Mouse (Mus musculus) heart, embryonic 14.5 days (tissue): ENCODE measurements at regions not wholly inside any gene's neighbourhood (a gene's known extent, or its start where the extent isn't known, plus 50 kb on each side); places are given as distances from the start of the nearest gene placed in this dataset. TPM values are rescaled to one million over a fixed set of nuclear protein-coding genes. Genes with fewer than 3 reads are reported as not detected.

Experiments
- ATAC-seq: fragments of 200-750 bp; cut with Nextera tagmentation; 2 replicates; pipeline ENCODE4 v1.8.0; 2017; ENCODE audit warnings: low read depth, moderate TSS enrichment; ENCODE audit not compliant: insufficient number of reproducible peaks, insufficient read depth, low FRiP score
- H3K27ac ChIP-seq, 2 experiments: fragments of 200-500 bp in 1 of 2; fragments of 300-500 bp in 1 of 2; sonication (generic) in 1 of 2; replicated peaks in 1 of 2; 2 replicates each; pipeline ENCODE4 v1.5.1; 2012 to 2014; ENCODE audit warnings: low read depth in 2 of 2, low read length in 2 of 2, control low read depth in 1 of 2, mild to moderate bottlenecking in 1 of 2, mixed read lengths in 1 of 2; ENCODE audit not compliant: control insufficient read depth in 1 of 2, insufficient read depth in 1 of 2
- H3K27me3 ChIP-seq: fragments of 300-500 bp; sonication (generic); 2 replicates; pipeline ENCODE4 v1.6.1; 2014; ENCODE audit warnings: mild to moderate bottlenecking, low read length, control low read depth; ENCODE audit not compliant: control insufficient read depth, insufficient read depth
- H3K36me3 ChIP-seq: fragments of 300-500 bp; sonication (generic); 2 replicates; pipeline ENCODE4 v1.6.1; 2014; ENCODE audit warnings: mild to moderate bottlenecking, control low read depth, low read length, mixed read lengths; ENCODE audit not compliant: control insufficient read depth, insufficient read depth
- H3K4me1 ChIP-seq, 2 experiments: fragments of 200-500 bp in 1 of 2; fragments of 300-500 bp in 1 of 2; sonication (generic) in 1 of 2; 2 replicates each; pipeline ENCODE4 v1.6.1; 2012 to 2014; ENCODE audit warnings: low read length in 2 of 2, control low read depth in 1 of 2, mixed read lengths in 1 of 2; ENCODE audit not compliant: control insufficient read depth in 2 of 2, insufficient read depth in 2 of 2
- H3K4me2 ChIP-seq: fragments of 300-500 bp; sonication (generic); 2 replicates; pipeline ENCODE4 v1.6.1; 2014; ENCODE audit warnings: mild to moderate bottlenecking, low read length
- H3K4me3 ChIP-seq, 2 experiments: fragments of 200-500 bp in 1 of 2; fragments of 300-500 bp in 1 of 2; sonication (generic) in 1 of 2; 2 replicates each; pipeline ENCODE4 v1.5.1; 2012 to 2014; ENCODE audit warnings: low read length in 2 of 2, mild to moderate bottlenecking in 2 of 2, control low read depth in 1 of 2, low read depth in 1 of 2, moderate library complexity in 1 of 2; ENCODE audit not compliant: control insufficient read depth in 1 of 2, insufficient read depth in 1 of 2
- H3K9ac ChIP-seq: fragments of 300-500 bp; sonication (generic); 2 replicates; pipeline ENCODE4 v1.6.1; 2014; ENCODE audit warnings: mild to moderate bottlenecking, low read length
- H3K9me3 ChIP-seq: fragments of 300-500 bp; sonication (generic); 2 replicates; pipeline ENCODE4 v1.6.1; 2016; ENCODE audit warnings: low read length, control low read depth; ENCODE audit not compliant: control insufficient read depth
- WGBS: fragments of 180-500 bp; shearing (Covaris S2); extraction: QIAGEN DNeasy Blood & Tissue Kit; methylation state at CpG from one replicate; pipeline ENCODE4 v1.1.7; 2014; 5-methylcytosine and 5-hydroxymethylcytosine counted together
- microRNA-seq: library from miRNA; unstranded; fragments of <30 nt; microRNA quantifications from one replicate; pipeline ENCODE4, GENCODE M21; 2016

DNA sequence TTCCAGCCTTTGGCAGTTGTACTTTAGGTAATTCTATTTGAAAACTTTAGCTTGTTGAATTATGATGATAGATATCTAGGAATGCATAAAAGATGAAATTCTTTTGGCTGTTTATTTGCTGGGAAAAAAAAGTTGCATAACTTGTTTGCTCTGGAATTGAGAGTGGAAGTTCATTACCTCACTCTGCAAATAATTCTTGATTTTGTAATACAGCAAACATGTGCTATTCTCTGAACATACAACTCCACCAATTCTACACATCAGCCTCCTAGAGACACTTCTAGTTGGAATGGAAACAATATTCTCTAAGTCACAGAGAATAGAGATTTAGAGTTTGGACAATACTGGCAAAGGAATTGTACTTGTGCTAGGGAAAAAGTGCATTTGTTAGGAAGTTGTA, 829.3 kb upstream of the Flrt2 start:
- H3K9ac ChIP-seq: no peak overlapping the region
- H3K9me3 ChIP-seq: no peaks in the 10 kb centered on the region
- no peaks in the 10 kb centered on the region for H3K36me3 ChIP-seq
- H3K4me2 ChIP-seq: no peak overlapping the region
- H3K27me3 ChIP-seq: no peaks in the 10 kb centered on the region
- H3K4me1 ChIP-seq: no peaks in the 10 kb centered on the region
- H3K4me3 ChIP-seq: no peak overlapping the region
- ATAC-seq: no peak
- no peak overlapping the region for H3K27ac ChIP-seq

- H3K9me3 ChIP-seq: no peaks in the 10 kb centered on the region
- 94% methylated on average over 2 of the region's 2 CpGs for WGBS
- H3K4me2 ChIP-seq: no peak overlapping the region
- no peaks in the 10 kb centered on the region for H3K36me3 ChIP-seq
- no peaks in the 10 kb centered on the region for H3K27me3 ChIP-seq
- H3K4me3 ChIP-seq: no peak overlapping the region
- ATAC-seq: no peak
- no peaks in the 10 kb centered on the region for H3K4me1 ChIP-seq
- H3K27ac ChIP-seq: no peak overlapping the region
- no peak overlapping the region for H3K9ac ChIP-seq
These were observed 781.2 kb upstream of the Flrt2 start for GRCm38 (mm10) chr12:94910816-94911215.

- H3K4me1 ChIP-seq: no peaks in the 10 kb centered on the region
- H3K27ac ChIP-seq: no peak overlapping the region
- no peaks in the 10 kb centered on the region for H3K9me3 ChIP-seq
- H3K9ac ChIP-seq: no peak overlapping the region
- no peak overlapping the region for H3K4me3 ChIP-seq
- H3K36me3 ChIP-seq: no peaks in the 10 kb centered on the region
- no peak overlapping the region for H3K4me2 ChIP-seq
- no peaks in the 10 kb centered on the region for H3K27me3 ChIP-seq
- ATAC-seq: no peak
- 64% methylated on average over 6 of the region's 6 CpGs for WGBS
These were observed 749.0 kb upstream of the Flrt2 start for GRCm38 (mm10) chr12:94943067-94943466.

Small RNAs in the stretch of these regions (microRNA-seq; reads per million reads assigned to microRNA genes)
- gene Mir8099-2: not detected
